Mouse (Mus musculus): Measurements from ENCODE around the gene Kit. TPM values are rescaled to one million over a fixed set of nuclear protein-coding genes. Genes with fewer than 3 reads are reported as not detected.

The Kit gene
- polyA plus RNA-seq, 1 experiment from 2014 or later, result 51.3 TPM

DNA sequence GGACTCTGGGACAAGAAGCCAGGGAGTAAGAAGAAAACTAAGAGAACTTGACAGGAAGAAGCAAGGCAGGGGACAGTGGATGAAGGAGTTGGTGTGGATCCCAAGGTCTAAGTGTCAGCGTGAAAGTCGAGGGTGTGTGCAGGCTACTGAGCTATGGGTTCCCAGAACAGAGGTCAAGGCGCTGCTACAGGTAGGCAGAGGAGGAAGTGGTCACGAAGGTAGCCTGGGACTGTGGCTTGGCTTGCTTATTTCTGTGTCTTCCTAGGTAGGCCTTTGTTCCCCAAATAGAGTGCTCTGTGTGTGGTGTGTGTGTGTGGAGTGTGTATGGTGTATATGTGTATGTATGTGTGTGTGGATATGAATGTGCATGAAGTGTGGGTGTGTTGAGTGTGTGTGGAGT is 47.7 kb downstream of the Kit start:
- WGBS, result 95% methylated on average over 4 of the region's 4 CpGs
- no peak overlapping the region for H3K9ac ChIP-seq (replicated peaks; ENCODE audit: low read depth, low read length)
- no peak for ATAC-seq (ENCODE audit: low read depth)
- H3K4me3 ChIP-seq (ENCODE audit: low read depth, low read length), result no peak overlapping the region
- no peaks in the 10 kb centered on the region for H3K27me3 ChIP-seq (ENCODE audit: control insufficient read depth, insufficient read depth, low read length)
- no peak overlapping the region for H3K27ac ChIP-seq (ENCODE audit: low read depth, low read length)
- no peaks in the 10 kb centered on the region for H3K9me3 ChIP-seq (ENCODE audit: control insufficient read depth, low read length)
- H3K36me3 ChIP-seq (ENCODE audit: control insufficient read depth, insufficient read depth, low read length), result no peaks in the 10 kb centered on the region
- H3K4me2 ChIP-seq (ENCODE audit: low read depth, low read length), result no peak overlapping the region
- H3K4me1 ChIP-seq (ENCODE audit: control insufficient read depth, insufficient read depth, low read length), result no peaks in the 10 kb centered on the region

DNA sequence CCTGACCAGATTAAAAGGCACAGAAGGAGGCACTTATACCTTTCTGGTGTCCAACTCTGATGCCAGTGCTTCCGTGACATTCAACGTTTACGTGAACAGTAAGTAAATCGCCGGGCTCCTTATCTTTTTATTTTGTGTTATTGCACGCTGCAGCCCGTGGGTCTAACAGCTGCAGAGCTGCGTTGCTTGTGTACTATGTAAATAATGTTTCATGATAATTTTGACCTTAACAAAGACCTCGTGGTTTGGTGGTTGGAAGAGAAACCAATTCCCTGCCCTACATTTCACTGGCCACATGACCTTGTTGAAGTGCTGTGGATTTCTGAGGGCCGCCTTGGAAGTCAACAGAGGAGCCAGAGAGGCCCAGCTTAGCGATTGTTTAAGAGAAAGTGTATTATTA is 48.3 kb downstream of the Kit start:
- H3K36me3 ChIP-seq (ENCODE audit: control insufficient read depth, insufficient read depth, low read length), result no peaks in the 10 kb centered on the region
- no peaks in the 10 kb centered on the region for H3K4me1 ChIP-seq (ENCODE audit: control insufficient read depth, insufficient read depth, low read length)
- no peak for ATAC-seq (ENCODE audit: low read depth)
- H3K27me3 ChIP-seq (ENCODE audit: control insufficient read depth, insufficient read depth, low read length), result no peaks in the 10 kb centered on the region
- H3K4me2 ChIP-seq (ENCODE audit: low read depth, low read length), result no peak overlapping the region
- 87% methylated on average over 11 of the region's 11 CpGs for WGBS
- no peak overlapping the region for H3K27ac ChIP-seq (ENCODE audit: low read depth, low read length)
- H3K9me3 ChIP-seq (ENCODE audit: control insufficient read depth, low read length), result no peaks in the 10 kb centered on the region
- H3K9ac ChIP-seq (replicated peaks; ENCODE audit: low read depth, low read length), result no peak overlapping the region
- H3K4me3 ChIP-seq (ENCODE audit: low read depth, low read length), result no peak overlapping the region

DNA sequence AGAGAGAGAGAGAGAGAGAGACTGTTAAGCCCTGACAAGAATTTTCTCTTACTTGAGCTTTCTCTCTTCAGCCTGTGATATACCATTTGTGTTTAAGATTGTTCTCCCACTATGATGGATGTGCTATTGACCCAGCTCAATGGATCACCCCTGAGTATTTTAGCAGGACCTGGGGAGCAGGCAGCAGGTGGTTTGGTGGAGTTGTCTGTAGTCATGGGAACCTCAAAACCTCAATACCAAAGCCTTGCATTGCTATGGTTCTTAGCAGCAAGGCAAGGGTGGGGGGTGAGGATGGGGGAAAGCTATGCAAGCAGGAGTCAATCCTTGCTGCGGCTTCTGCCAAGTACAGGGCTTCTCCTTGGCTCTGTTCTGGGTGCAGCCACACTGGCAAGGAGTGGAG is 48.8 kb downstream of the Kit start:
- WGBS, result 67% methylated on average over 1 of the region's 1 CpGs
- Histone ChIP-seq H3K4me2 (ENCODE audit: low read depth, low read length) (no peak overlapping the region), H3K36me3 (ENCODE audit: control insufficient read depth, insufficient read depth, low read length) (no peaks in the 10 kb centered on the region), H3K4me1 (ENCODE audit: control insufficient read depth, insufficient read depth, low read length) (no peaks in the 10 kb centered on the region), H3K9me3 (ENCODE audit: control insufficient read depth, low read length) (no peaks in the 10 kb centered on the region), H3K9ac (replicated peaks; ENCODE audit: low read depth, low read length) (no peak overlapping the region), H3K27ac (ENCODE audit: low read depth, low read length) (no peak overlapping the region), H3K4me3 (ENCODE audit: low read depth, low read length) (no peak overlapping the region), H3K27me3 (ENCODE audit: control insufficient read depth, insufficient read depth, low read length) (no peaks in the 10 kb centered on the region)
- ATAC-seq (ENCODE audit: low read depth), result no peak

DNA sequence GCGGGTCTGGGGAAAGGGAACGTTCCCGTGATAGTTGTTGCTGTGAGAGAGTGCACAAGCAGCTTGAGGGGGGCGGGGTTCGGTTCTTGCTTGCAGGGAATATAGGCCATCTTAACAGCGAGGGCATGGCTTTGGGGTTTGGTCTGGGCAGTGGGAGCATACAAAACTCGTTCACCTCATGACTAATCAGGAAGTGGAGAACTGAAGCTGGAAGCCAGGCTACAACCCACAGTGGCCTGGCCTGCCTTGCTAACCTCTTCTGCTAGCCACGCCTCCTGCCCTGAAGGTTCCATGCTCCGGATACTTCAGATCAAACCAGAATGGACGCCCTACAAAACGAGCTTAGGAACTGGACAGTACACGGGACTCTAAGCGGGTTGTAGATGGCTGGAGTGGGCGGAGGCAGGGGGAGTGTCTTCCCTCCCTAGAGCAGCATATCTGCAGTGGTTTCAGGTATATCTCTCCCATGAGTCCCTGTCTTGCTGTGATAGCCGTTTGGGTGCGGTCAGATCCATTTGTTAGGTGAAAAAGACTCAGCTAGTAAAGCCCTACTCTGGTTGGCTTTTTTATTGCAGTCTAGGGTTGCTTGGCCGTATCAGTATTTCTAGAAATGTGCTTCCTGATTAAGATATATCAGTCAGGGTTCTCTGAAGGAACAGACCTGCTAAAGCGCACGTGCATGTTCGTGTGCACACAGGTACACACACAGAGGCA is 49.4 kb downstream of the Kit start:
- no peak for ATAC-seq (ENCODE audit: low read depth)
- Histone ChIP-seq H3K4me1 (ENCODE audit: control insufficient read depth, insufficient read depth, low read length) (no peaks in the 10 kb centered on the region), H3K9ac (replicated peaks; ENCODE audit: low read depth, low read length) (no peak overlapping the region), H3K4me2 (ENCODE audit: low read depth, low read length) (no peak overlapping the region), H3K27me3 (ENCODE audit: control insufficient read depth, insufficient read depth, low read length) (no peaks in the 10 kb centered on the region), H3K27ac (ENCODE audit: low read depth, low read length) (no peak overlapping the region), H3K4me3 (ENCODE audit: low read depth, low read length) (no peak overlapping the region), H3K36me3 (ENCODE audit: control insufficient read depth, insufficient read depth, low read length) (no peaks in the 10 kb centered on the region), H3K9me3 (ENCODE audit: control insufficient read depth, low read length) (no peaks in the 10 kb centered on the region)
- WGBS, result 92% methylated on average over 20 of the region's 20 CpGs

DNA sequence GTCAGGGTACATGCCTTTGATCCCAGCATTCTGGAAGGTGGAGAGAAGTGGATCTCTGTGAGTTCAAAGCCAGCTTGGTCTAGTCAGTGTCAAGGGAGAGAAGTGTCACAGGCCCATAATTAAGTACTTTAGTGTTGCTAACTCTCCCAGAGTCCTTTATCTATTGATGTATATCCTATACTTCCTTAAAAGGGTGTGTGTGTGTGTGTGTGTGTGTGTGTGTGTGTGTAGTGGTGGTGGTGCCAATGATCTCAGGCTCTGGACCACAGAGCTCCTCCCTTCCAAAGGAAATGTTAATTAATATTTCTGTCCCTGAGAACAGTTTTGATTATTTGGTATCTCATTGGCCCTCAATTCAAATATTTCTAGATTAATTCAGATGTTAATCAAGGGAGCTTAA is 50.3 kb downstream of the Kit start:
- no peaks in the 10 kb centered on the region for H3K4me1 ChIP-seq (ENCODE audit: control insufficient read depth, insufficient read depth, low read length)
- no peak overlapping the region for H3K27ac ChIP-seq (ENCODE audit: low read depth, low read length)
- no peak overlapping the region for H3K9ac ChIP-seq (replicated peaks; ENCODE audit: low read depth, low read length)
- H3K9me3 ChIP-seq (ENCODE audit: control insufficient read depth, low read length), result no peaks in the 10 kb centered on the region
- H3K27me3 ChIP-seq (ENCODE audit: control insufficient read depth, insufficient read depth, low read length), result no peaks in the 10 kb centered on the region
- no peak overlapping the region for H3K4me3 ChIP-seq (ENCODE audit: low read depth, low read length)
- ATAC-seq (ENCODE audit: low read depth), result no peak
- H3K36me3 ChIP-seq (ENCODE audit: control insufficient read depth, insufficient read depth, low read length), result no peaks in the 10 kb centered on the region
- H3K4me2 ChIP-seq (ENCODE audit: low read depth, low read length), result no peak overlapping the region

DNA sequence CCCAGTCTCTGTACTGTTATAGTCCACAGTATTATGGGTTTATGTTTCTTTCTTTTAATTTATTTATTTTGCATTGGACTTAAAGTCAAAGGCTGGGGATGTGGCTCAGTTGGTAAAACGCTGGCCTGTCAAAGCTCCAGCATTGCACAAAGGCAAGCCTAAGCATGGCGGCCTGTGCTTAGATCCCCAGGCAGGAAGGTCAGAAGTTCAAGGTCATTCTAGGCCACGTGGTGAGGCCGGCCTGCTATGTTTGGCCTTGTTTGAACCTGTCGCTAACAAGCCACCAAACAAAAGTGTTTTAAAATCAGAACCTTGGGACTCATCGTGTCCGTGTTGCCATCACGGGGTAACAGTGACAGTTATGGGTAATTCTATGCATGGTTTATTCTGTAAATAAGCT is 51.6 kb downstream of the Kit start:
- WGBS, result 48% methylated on average over 8 of the region's 8 CpGs
- Histone ChIP-seq H3K27ac (ENCODE audit: low read depth, low read length) (no peak overlapping the region), H3K4me3 (ENCODE audit: low read depth, low read length) (no peak overlapping the region)

DNA sequence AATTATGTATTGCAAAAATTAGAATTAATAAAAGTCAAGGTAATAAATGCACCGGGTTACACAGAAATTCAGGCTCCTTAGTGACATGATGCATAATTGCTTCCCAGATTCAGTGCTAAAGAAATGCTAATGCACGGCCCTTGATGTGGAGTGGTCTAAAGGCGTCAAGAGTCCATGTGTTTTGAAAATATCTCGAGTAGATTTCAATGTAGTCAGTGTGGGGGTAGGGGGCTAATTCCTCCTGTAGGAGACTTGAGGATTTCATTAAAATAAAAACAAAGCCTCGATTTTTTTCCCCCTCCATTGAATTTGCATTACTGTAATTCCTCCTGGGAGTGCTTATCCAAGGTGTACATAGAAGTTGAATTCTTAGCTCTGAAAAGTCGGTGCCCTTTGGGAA is 52.0 kb downstream of the Kit start:
- Histone ChIP-seq H3K27ac (ENCODE audit: low read depth, low read length) (no peak overlapping the region), H3K4me1 (ENCODE audit: control insufficient read depth, insufficient read depth, low read length) (no peaks in the 10 kb centered on the region), H3K9me3 (ENCODE audit: control insufficient read depth, low read length) (no peaks in the 10 kb centered on the region), H3K4me3 (ENCODE audit: low read depth, low read length) (no peak overlapping the region), H3K27me3 (ENCODE audit: control insufficient read depth, insufficient read depth, low read length) (no peaks in the 10 kb centered on the region), H3K36me3 (ENCODE audit: control insufficient read depth, insufficient read depth, low read length) (no peaks in the 10 kb centered on the region), H3K9ac (replicated peaks; ENCODE audit: low read depth, low read length) (no peak overlapping the region), H3K4me2 (ENCODE audit: low read depth, low read length) (no peak overlapping the region)
- no peak for ATAC-seq (ENCODE audit: low read depth)
- WGBS, result 49% methylated on average over 6 of the region's 6 CpGs

More for the DNA sequence above, 51.6 kb downstream of the Kit start:
- Histone ChIP-seq H3K9me3 (ENCODE audit: control insufficient read depth, low read length) (no peaks in the 10 kb centered on the region), H3K9ac (replicated peaks; ENCODE audit: low read depth, low read length) (no peak overlapping the region), H3K4me1 (ENCODE audit: control insufficient read depth, insufficient read depth, low read length) (no peaks in the 10 kb centered on the region), H3K36me3 (ENCODE audit: control insufficient read depth, insufficient read depth, low read length) (no peaks in the 10 kb centered on the region), H3K27me3 (ENCODE audit: control insufficient read depth, insufficient read depth, low read length) (no peaks in the 10 kb centered on the region), H3K4me2 (ENCODE audit: low read depth, low read length) (no peak overlapping the region)
- ATAC-seq (ENCODE audit: low read depth), result no peak

DNA sequence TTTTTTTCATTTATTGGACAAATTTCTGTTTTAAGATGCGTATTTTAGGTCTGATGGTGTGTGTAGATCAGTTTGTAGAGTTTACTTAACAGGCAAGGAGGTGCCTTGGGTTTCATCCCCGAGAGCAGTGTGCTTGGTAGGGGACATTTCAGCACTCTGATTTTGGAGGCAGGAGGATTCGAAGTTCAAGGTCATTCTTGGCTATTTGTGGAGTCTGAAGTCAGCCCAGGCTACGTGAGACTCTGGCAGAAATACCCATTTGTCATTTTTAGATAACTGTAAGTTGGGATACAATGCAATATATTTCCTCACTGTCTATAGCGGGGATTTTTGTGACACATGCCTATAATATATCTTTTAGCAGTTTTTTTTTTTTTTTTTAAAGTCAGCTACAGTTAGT is 57.5 kb downstream of the Kit start:
- no peak for ATAC-seq (ENCODE audit: low read depth)
- Histone ChIP-seq H3K9me3 (ENCODE audit: control insufficient read depth, low read length) (no peaks in the 10 kb centered on the region), H3K4me1 (ENCODE audit: control insufficient read depth, insufficient read depth, low read length) (no peaks in the 10 kb centered on the region), H3K27ac (ENCODE audit: low read depth, low read length) (no peak overlapping the region), H3K4me2 (ENCODE audit: low read depth, low read length) (no peak overlapping the region), H3K27me3 (ENCODE audit: control insufficient read depth, insufficient read depth, low read length) (no peaks in the 10 kb centered on the region), H3K9ac (replicated peaks; ENCODE audit: low read depth, low read length) (no peak overlapping the region), H3K4me3 (ENCODE audit: low read depth, low read length) (no peak overlapping the region), H3K36me3 (ENCODE audit: control insufficient read depth, insufficient read depth, low read length) (no peaks in the 10 kb centered on the region; the same call in 1 of the 2 replicates)
- WGBS, result 92% methylated on average over 5 of the region's 5 CpGs

DNA sequence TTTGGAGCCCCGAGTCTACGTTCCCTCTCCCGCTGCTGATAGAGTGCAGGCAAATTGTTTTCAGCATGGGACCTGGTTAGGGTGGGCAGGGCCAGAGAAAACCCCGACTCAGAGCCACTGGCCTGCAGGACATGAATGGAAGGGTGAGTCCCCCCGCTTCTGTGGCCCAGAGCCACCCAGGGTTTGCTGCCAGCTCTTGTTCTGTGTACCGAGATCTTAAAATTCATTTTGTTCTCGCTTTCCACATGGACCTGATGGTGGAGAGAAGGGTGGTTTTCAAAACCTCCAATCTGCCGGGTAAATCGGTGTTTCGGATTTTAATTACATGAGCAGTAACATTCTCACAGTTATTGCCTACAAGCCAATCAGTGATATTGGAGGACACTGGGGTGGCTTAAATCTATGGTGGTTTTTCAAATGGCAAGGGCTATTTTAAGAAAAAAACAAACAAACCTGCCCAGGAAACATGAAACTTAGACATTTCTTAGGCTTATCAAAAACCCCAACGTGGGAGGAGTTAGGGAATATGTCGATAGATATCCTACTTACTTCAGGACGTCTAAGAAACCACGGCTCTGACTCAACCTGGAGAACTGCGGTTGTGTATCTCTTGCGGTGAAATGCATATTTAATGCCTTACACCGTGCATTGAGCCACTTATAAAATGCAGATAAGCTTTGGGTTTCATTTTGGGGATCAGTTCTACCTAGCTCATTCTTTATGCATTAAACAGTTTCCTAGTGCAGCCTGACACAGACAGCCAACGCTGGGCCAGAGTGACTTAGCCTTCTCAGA is 58.3 kb downstream of the Kit start:
- Histone ChIP-seq H3K9ac (replicated peaks; ENCODE audit: low read depth, low read length) (no peak overlapping the region), H3K27me3 (ENCODE audit: control insufficient read depth, insufficient read depth, low read length) (no peaks in the 10 kb centered on the region), H3K36me3 (ENCODE audit: control insufficient read depth, insufficient read depth, low read length) (no peaks in the 10 kb centered on the region; the same call in 1 of the 2 replicates), H3K9me3 (ENCODE audit: control insufficient read depth, low read length) (no peaks in the 10 kb centered on the region), H3K4me3 (ENCODE audit: low read depth, low read length) (no peak overlapping the region), H3K4me1 (ENCODE audit: control insufficient read depth, insufficient read depth, low read length) (no peaks in the 10 kb centered on the region), H3K4me2 (ENCODE audit: low read depth, low read length) (no peak overlapping the region), H3K27ac (ENCODE audit: low read depth, low read length) (no peak overlapping the region)
- 89% methylated on average over 18 of the region's 18 CpGs for WGBS
- ATAC-seq (ENCODE audit: low read depth), result no peak
